Mouse (Mus musculus) thymus, postnatal 25 days (tissue): ENCODE results near the gene Alkbh7.

ENCODE experiments used
- DNase-seq: peaks from one replicate; pipeline ENCODE4 v3.0.0; 2022

Gene Alkbh7

GRCm38 (mm10) chr17:56997029-56997667, at the start of gene Alkbh7:
TSS of gene Alkbh7 (plus strand) at chr17:56997339.
- DNase-seq = peak; percentile 91

GRCm38 (mm10) chr17:56950915-56951314, 46.2 kb upstream of the Alkbh7 start:
- peak; percentile 72 for DNase-seq

- DNase-seq = no peak
Observed at GRCm38 (mm10) chr17:56952639-56953038, 44.5 kb upstream of the Alkbh7 start.

GRCm38 (mm10) chr17:56954871-56955270, 42.3 kb upstream of the Alkbh7 start:
- DNase-seq = no peak

- DNase-seq = peak; percentile 36
Observed at GRCm38 (mm10) chr17:56957763-56958429, 39.2 kb upstream of the Alkbh7 start.

GRCm38 (mm10) chr17:56958667-56959066, 38.5 kb upstream of the Alkbh7 start:
- DNase-seq = no peak

GRCm38 (mm10) chr17:56961880-56962279, 35.3 kb upstream of the Alkbh7 start:
- no peak for DNase-seq

GRCm38 (mm10) chr17:56962642-56963405, 34.3 kb upstream of the Alkbh7 start:
- no peak for DNase-seq

- no peak for DNase-seq
Observed at GRCm38 (mm10) chr17:56963646-56964045, 33.5 kb upstream of the Alkbh7 start.

GRCm38 (mm10) chr17:56969321-56969720, 27.8 kb upstream of the Alkbh7 start:
- DNase-seq = no peak

- DNase-seq = no peak
Observed at GRCm38 (mm10) chr17:56970081-56970480, 27.1 kb upstream of the Alkbh7 start.

- DNase-seq = no peak
Observed at GRCm38 (mm10) chr17:56973956-56974707, 23.0 kb upstream of the Alkbh7 start.

- no peak for DNase-seq
Observed at GRCm38 (mm10) chr17:56974708-56975240, 22.4 kb upstream of the Alkbh7 start.

- no peak for DNase-seq
Observed at GRCm38 (mm10) chr17:56975391-56975790, 21.7 kb upstream of the Alkbh7 start.

GRCm38 (mm10) chr17:56976531-56977390, 20.4 kb upstream of the Alkbh7 start:
- no peak for DNase-seq

GRCm38 (mm10) chr17:56979524-56979923, 17.6 kb upstream of the Alkbh7 start:
- DNase-seq = no peak

- DNase-seq = no peak
Observed at GRCm38 (mm10) chr17:56981049-56981448, 16.1 kb upstream of the Alkbh7 start.

- DNase-seq = no peak
Observed at GRCm38 (mm10) chr17:56982013-56982412, 15.1 kb upstream of the Alkbh7 start, which contains the start of gene Acer1. TSS of gene Acer1 (minus strand) at chr17:56982126.

GRCm38 (mm10) chr17:56984886-56985285, 12.3 kb upstream of the Alkbh7 start:
- no peak for DNase-seq

GRCm38 (mm10) chr17:56985656-56986055, 11.5 kb upstream of the Alkbh7 start:
- no peak for DNase-seq

- no peak for DNase-seq
Observed at GRCm38 (mm10) chr17:56986105-56986805, 10.9 kb upstream of the Alkbh7 start.
